Mouse (Mus musculus) MEL (cell line): ENCODE measurements around the gene C1ql4.
A peak's percentile ranks its signal among the peaks of the same experiment; 100 is the strongest.

Experiments used
- CTCF ChIP-seq, 3 experiments: IDR thresholded peaks in 2 of 3; conservative IDR thresholded peaks in 1 of 3; 2 replicates each; pipeline ENCODE4 v1.5.1; 2011 to 2012; ENCODE audit warnings: low read length in 3 of 3, low read depth in 2 of 3, mild to moderate bottlenecking in 2 of 3, improper control_type of control experiment in 1 of 3, inconsistent platforms in 1 of 3, mixed read lengths in 1 of 3, moderate library complexity in 1 of 3; ENCODE audit not compliant: control insufficient read depth in 1 of 3, insufficient read depth in 1 of 3, poor library complexity in 1 of 3, severe bottlenecking in 1 of 3
- EP300 ChIP-seq, 2 experiments: IDR thresholded peaks; 2 replicates each; pipeline ENCODE4 v1.6.1; 2011; ENCODE audit warnings: improper control_type of control experiment in 2 of 2, low read length in 2 of 2, low read depth in 1 of 2, mild to moderate bottlenecking in 1 of 2
- NELFE ChIP-seq: IDR thresholded peaks from 2 replicates; pipeline ENCODE4 v1.6.1; 2011; ENCODE audit warnings: low read depth, low read length, improper control_type of control experiment
- POLR2AphosphoS5 ChIP-seq: IDR thresholded peaks from 2 replicates; pipeline ENCODE4 v1.6.1; 2012; ENCODE audit warnings: low read depth, borderline replicate concordance, mild to moderate bottlenecking, inconsistent platforms, low read length, moderate library complexity, mixed read lengths
- ZC3H11A ChIP-seq: IDR thresholded peaks from 2 replicates; pipeline ENCODE4 v1.6.1; 2012; ENCODE audit warnings: low read depth, mild to moderate bottlenecking, inconsistent platforms, low read length, improper control_type of control experiment
- ZKSCAN1 ChIP-seq: IDR thresholded peaks from 2 replicates; pipeline ENCODE4 v1.6.1; 2012; ENCODE audit warnings: low read depth, mild to moderate bottlenecking, inconsistent platforms, low read length, improper control_type of control experiment, moderate library complexity

- TF ChIP-seq POLR2AphosphoS5 (no peak), EP300 (IDR thresholded peaks at IDR 0.05; ENCODE audit: low read depth in 1 of 2, low read length in 2 of 2) (no peak), CTCF (IDR thresholded peaks at IDR 0.05 in 2 of 3, conservative IDR thresholded peaks at IDR 0.05 in 1 of 3; ENCODE audit: control insufficient read depth in 1 of 3, insufficient read depth in 1 of 3, low read depth in 2 of 3, low read length in 3 of 3, poor library complexity in 1 of 3, severe bottlenecking in 1 of 3) (peak in 2 of 3 experiments; percentile 26 to 34; a peak in 4 of 6 replicates), ZC3H11A (0 out of 2 replicates have a peak, but pooled peaks have one; percentile 15), ZKSCAN1 (no peak), NELFE (no peak)
These were observed 12.4 kb upstream of the C1ql4 start for GRCm38 (mm10) chr15:99099984-99100383.
